Mouse (Mus musculus) activated CD4-positive, CD25-positive, alpha-beta regulatory T cell, adult 4 months (primary cell): ENCODE results near the gene Sval2. TPM values are rescaled to one million over a fixed set of nuclear protein-coding genes. Genes with fewer than 3 reads are reported as not detected.

ENCODE experiments used
- ATAC-seq: one replicate; pipeline ENCODE4 v1.8.0; 2017
- polyA plus RNA-seq, 2 experiments: library from polyadenylated mRNA; unstranded; fragments of 100-300 nt; shearing (Covaris generic); gene quantifications; one replicate each; pipeline ENCODE4 v1.2.1; 2017

Sval2 gene
- not detected for polyA plus RNA-seq

- ATAC-seq, result no peak
Observed at GRCm38 (mm10) chr6:41852689-41853088, at the start of gene Sval2. Gene Sval2, plus strand, starts transcription at chr6:41852989.

GRCm38 (mm10) chr6:41824086-41824485 lies 28.7 kb upstream of the Sval2 start:
- ATAC-seq, result no peak

GRCm38 (mm10) chr6:41829516-41829915 lies 23.3 kb upstream of the Sval2 start:
- no peak for ATAC-seq

GRCm38 (mm10) chr6:41847235-41847634 lies 5.6 kb upstream of the Sval2 start, which contains the start of gene Pip:
Gene Pip, plus strand, starts transcription at chr6:41847535.
- no peak for ATAC-seq

GRCm38 (mm10) chr6:41864038-41864437 lies 11.2 kb downstream of the Sval2 start:
- ATAC-seq, result no peak

GRCm38 (mm10) chr6:41911625-41912024 lies 58.8 kb downstream of the Sval2 start:
- no peak for ATAC-seq

Other genes starting within 250 kb of the Sval2 start
- gene Ephb6, start 247.5 kb upstream of the Sval2 start, polyA plus RNA-seq, result 10 to 100 TPM in 1 of 2 experiments, 1 to 10 TPM in 1; 7.8 to 10.6 TPM
- gene Trpv6, start 216.6 kb upstream of the Sval2 start, polyA plus RNA-seq, result under 1 TPM; 0.20 to 0.24 TPM
- gene Trpv5, start 172.2 kb upstream of the Sval2 start, polyA plus RNA-seq, result under 1 TPM in 1 of 2 experiments, not detected in 1; 0.12 TPM
- gene Llcfc1, start 168.6 kb upstream of the Sval2 start, polyA plus RNA-seq, result not detected
- gene Kel, start 148.7 kb upstream of the Sval2 start, polyA plus RNA-seq, result under 1 TPM in 1 of 2 experiments, not detected in 1; 0.57 TPM
- gene Olfr459, start 77.8 kb upstream of the Sval2 start, polyA plus RNA-seq, result under 1 TPM in 1 of 2 experiments, not detected in 1; 0.12 TPM
- gene Pip, start 5.5 kb upstream of the Sval2 start, polyA plus RNA-seq, result not detected
- gene Sval1, start 98.6 kb downstream of the Sval2 start, polyA plus RNA-seq, result not detected
- gene Sval3, start 115.2 kb downstream of the Sval2 start, polyA plus RNA-seq, result not detected
- not detected for gene Sva, start 185.4 kb downstream of the Sval2 start, polyA plus RNA-seq